Mouse (Mus musculus): ENCODE measurements around the gene Kif1b.

Gene Kif1b

DNA sequence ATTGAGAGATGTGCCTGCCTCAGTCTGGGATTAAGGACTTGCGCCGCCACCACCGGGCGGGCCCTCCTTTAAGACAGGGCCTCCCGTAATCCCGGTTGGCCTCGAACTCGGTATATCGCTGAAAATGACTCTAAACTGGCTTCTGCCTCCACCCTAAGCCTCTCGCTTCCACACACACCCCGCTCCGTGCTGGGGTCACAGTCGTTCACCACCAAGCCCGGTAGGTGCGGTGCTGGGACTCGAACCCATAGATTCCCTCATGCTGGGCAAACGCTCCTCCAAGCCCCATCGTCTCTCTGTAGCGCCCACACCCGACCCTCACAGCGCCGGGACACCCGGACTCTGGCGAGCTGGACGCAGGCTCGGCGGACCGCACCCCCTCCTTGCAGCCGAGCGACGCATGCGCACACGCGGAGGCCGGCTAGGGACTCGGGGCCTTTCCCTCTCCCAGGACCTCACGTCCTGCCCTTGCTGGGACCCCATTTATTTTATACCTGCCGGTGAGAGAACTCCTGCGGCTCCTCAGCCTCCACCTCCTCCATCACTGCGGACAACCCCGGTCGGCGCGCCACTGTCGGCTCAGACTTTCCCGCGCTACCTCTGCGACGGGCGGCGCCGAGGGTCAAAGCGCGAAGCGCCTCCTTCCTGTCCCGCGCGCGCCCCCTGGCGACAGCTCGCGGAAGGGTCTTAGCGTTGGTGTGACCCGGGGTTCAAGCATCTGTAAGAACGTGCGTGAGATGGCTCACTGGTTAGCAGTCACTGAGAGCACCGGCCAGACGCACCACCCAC is 170.3 kb downstream of the Kif1b start, which contains the start of gene Cenps:
TSS of gene Cenps (minus strand) at position 648 of the 789 bp plus-strand sequence.
- peak; percentile 92 for DNase-seq (ENCODE audit: low read depth)

DNA sequence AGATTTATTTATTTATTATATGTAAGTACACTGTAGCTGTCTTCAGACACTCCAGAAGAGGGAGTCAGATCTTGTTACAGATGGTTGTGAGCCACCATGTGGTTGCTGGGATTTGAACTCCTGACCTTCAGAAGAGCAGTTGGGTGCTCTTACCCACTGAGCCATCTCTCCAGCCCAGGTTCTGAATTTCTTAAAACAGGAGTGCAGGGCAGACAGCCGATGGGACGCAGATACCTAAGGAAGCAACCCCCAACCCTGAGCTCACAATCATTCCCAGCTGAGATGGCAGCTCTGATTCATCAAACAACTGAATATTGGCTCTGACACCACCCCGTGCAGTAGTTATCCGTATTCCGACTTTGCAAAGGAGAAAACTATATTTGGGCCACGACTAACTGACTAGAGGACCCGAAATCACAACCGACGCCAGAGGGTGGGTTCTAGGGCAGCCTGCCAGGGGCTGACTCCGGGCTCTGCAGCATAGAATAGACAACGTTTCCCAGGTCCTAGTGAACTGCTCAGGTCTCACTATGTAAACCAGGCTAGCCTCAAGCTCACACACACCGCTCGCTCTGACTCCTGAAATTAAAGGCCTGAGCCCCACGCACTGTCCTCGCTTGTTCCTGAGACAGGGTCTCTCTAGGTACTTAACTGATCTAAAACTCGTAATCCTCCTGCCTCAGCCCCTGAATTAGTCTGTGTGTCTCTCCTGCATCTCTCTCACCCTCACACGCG is 171.2 kb downstream of the Kif1b start:
- DNase-seq (ENCODE audit: low read depth), result no peak

DNA sequence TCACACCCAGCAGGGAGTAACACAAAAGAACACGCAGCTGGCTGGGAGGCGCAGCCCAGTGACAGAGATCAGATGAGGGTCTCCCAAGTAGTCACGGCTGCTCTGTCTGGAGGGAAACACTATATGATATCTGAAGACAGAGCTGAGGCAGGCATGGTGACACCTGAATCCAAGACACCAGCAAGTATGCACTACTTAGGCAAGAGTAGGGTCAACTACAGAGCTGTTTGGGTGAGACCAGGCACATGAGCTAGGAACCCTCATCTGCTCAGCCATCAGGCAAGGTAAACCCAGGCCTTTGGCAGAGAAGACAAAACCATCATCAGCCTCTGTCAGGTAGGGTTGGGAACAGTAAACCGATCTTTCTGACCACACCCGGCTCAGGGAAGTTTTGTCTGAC is 174.1 kb downstream of the Kif1b start:
- DNase-seq (ENCODE audit: low read depth), result no peak

DNA sequence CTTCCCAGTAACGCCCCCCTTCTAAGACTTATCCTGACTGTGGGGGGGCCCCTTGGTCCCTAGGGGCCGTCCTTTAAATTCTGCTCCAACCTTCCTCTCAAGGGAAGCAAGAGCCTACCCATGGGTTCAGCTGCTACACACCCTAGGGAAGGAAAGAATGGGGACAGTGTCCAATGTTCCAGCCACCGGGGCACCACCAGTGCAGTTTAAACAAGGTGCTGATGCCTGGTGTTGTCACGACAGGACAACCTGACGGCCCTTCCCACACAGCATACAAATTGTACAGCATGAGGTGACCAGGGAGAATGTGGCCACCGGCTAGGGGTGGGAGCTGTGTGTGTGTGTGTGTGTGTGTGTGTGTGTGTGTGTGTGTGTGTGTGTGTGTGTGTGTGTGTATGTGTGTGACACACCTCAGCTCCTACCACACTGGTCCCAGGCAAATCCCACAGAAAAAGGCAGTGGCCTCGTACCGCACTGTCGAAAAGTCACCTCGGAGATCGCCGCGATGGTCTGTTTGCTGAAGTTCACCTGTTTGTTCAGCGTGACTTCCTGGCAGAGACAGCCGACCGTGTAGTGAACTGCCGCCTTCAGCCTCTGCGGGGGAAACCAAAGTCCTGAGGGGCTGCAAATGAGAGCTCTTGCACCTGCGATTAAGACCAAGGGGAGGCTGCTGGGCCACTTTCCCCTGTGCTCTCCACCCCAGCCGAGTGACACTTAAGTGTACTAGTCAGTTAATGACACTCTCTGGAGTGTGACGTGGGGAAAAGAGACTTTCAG is 175.5 kb downstream of the Kif1b start:
- no peak for DNase-seq (ENCODE audit: low read depth)

DNA sequence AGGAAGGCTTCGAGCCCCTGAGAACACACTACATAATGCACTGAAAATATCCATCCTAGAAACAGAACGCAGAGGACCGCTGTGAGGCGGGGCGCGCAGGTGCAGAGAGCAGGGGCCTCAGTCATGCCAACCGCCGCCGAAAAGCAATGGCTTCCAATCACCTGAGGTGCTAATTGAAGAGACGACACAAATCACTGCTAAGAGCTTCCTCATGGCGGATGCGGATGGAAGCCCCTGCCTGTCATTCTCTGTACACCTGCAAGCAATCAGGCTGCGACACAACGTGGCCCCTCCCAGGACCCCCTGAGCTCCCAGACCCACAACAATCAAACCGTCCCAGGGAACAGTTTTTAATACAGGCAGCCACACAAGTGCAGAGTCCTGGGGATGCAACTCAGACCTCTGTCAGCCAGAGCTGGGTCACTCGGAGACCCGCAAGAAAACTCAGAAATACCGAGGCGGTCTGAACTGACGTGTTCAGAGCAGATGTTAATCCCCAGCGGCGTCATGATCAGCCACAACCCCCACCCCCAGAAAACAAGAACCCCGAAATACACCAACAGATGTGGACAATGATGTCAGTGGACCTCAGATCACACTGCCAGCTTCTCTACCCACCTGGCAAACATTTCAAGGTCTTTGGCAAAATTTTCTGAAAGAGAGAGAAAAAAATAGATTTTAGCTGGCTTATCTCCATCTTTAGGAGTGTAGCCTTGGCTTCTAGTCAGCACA is 176.3 kb downstream of the Kif1b start:
- no peak for DNase-seq (ENCODE audit: low read depth)

DNA sequence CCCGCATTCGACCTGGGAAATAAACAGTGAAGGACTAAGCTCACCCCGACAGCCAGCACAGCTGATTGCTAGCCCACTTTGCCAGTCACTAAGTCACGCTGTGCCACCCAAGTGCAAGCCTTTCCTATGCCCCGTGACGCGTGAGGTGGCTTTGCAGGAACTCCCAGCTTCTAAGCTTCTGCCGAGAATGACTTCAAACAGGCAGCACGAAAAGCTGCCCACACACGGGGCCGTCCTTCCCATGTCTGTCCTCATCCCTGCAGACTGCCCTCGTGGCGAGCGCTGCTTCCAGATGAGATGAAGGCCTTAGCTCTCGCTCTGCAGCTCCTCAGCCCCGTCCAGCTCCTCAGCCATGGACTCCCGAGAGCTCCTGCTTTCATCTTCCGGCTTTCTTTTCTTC is 179.0 kb downstream of the Kif1b start:
- no peak for DNase-seq (ENCODE audit: low read depth)

DNA sequence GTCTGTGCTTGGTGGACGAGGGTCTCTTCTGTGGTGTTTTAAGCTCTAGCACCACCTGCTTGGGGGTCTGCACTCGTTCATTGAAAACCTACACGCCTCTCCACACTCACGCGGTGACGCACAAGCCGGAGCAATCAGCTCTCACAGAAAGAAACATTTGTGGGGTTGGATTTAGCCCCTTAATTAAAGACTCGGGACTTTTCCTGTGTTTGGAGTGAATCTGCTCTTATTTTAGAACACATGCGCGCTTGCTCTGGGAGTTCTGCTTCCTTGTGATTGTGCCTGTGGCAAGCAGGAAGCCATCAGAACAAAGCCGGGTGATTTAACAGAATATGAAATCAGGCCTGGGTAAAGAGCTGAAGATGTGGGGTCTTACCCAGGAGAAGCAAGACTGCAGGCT is 180.8 kb downstream of the Kif1b start, which contains the start of gene Cort:
TSS of gene Cort (minus strand) at position 101 of the 400 bp plus-strand sequence.
- no peak for DNase-seq (ENCODE audit: low read depth)
